Mouse (Mus musculus) heart, postnatal 0 days (tissue): ENCODE data around the gene Hoxc6.

Source experiments
- CTCF ChIP-seq: IDR thresholded peaks from 2 replicates; pipeline ENCODE4 v1.5.1; 2016; ENCODE audit warnings: antibody characterized with exemption, control low read depth, low read depth
- EP300 ChIP-seq: IDR thresholded peaks from 2 replicates; pipeline ENCODE4 v1.6.1; 2016; ENCODE audit warnings: antibody characterized with exemption, low read depth

GRCm38 (mm10) chr15:103000501-103000901 lies 2.4 kb downstream of the Hoxc6 start:
- TF ChIP-seq EP300 (no peak), CTCF (no peak)
